Mouse (Mus musculus): ENCODE measurements around the gene Tenm2. TPM values are rescaled to one million over a fixed set of nuclear protein-coding genes. Genes with fewer than 3 reads are reported as not detected.

The Tenm2 gene
- polyA plus RNA-seq, 1 experiment from 2014 or later, result 3.4 TPM

DNA sequence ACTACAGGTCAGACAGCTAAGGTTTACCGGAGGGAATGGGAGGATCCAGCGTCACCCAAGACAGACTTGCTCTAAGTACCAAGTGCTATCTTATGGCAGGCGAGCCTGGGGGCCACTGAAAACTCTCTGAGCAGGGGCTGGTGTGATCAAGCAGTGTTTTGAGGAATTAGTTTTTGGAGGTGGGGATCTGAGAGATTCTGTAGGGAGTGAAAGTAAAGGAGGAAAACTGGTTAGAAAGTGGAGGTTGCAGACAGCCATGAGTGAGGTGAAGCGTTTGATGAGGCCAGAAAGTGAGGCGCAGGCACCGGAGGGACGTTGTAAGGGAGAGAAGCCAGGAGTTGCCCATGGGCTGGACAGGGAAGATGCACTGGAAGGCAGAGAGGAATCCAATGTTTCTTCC, 1063.8 kb downstream of the Tenm2 start:
- Histone ChIP-seq H3K9me3 (ENCODE audit: control insufficient read depth, low read length) (no peaks in the 10 kb centered on the region), H3K4me2 (ENCODE audit: low read depth, low read length) (no peak overlapping the region), H3K27ac (replicated peaks; ENCODE audit: low read depth, low read length) (no peak overlapping the region), H3K27me3 (replicated peaks; ENCODE audit: control insufficient read depth, insufficient read depth, low read length) (no peaks in the 10 kb centered on the region), H3K36me3 (ENCODE audit: control insufficient read depth, insufficient read depth, low read length) (no peaks in the 10 kb centered on the region), H3K4me3 (ENCODE audit: low read depth, low read length) (no peak overlapping the region), H3K9ac (ENCODE audit: low read depth, low read length) (no peak overlapping the region), H3K4me1 (ENCODE audit: control insufficient read depth, insufficient read depth, low read length) (no peaks in the 10 kb centered on the region; the same call in 1 of the 2 replicates)
- 89% methylated on average over 7 of the region's 7 CpGs for WGBS
- no peak for ATAC-seq (ENCODE audit: low read depth)
- no peak for DNase-seq (ENCODE audit: low spot score)

DNA sequence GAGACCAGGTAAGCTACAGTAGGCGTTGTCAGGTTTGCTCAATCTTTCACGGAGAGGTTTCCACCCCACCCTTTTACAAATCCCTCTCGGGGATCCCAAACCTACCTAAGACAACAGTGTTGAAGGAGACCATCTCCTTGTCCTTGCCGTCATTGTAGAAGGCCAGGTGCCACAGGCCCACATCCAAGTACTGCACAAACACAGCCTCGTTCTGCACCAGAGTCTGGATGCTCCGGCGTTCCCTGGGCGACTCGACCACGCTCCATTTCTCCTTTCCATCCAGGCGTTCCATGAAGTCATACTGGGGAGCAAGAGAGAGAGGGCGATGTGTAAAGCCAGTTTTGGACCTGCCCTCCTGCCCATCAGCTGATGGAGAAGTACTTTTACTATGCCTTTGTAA, 1064.5 kb downstream of the Tenm2 start:
- H3K27me3 ChIP-seq (replicated peaks; ENCODE audit: control insufficient read depth, insufficient read depth, low read length), result no peaks in the 10 kb centered on the region
- H3K9ac ChIP-seq (ENCODE audit: low read depth, low read length), result no peak overlapping the region
- ATAC-seq (ENCODE audit: low read depth) (no peak), DNase-seq (ENCODE audit: low spot score) (no peak)
- no peak overlapping the region for H3K4me3 ChIP-seq (ENCODE audit: low read depth, low read length)
- no peaks in the 10 kb centered on the region for H3K36me3 ChIP-seq (ENCODE audit: control insufficient read depth, insufficient read depth, low read length)
- no peaks in the 10 kb centered on the region for H3K9me3 ChIP-seq (ENCODE audit: control insufficient read depth, low read length)
- no peaks in the 10 kb centered on the region; the same call in 1 of the 2 replicates for H3K4me1 ChIP-seq (ENCODE audit: control insufficient read depth, insufficient read depth, low read length)
- no peak overlapping the region for H3K27ac ChIP-seq (replicated peaks; ENCODE audit: low read depth, low read length)
- 91% methylated on average over 12 of the region's 12 CpGs for WGBS
- no peak overlapping the region for H3K4me2 ChIP-seq (ENCODE audit: low read depth, low read length)

DNA sequence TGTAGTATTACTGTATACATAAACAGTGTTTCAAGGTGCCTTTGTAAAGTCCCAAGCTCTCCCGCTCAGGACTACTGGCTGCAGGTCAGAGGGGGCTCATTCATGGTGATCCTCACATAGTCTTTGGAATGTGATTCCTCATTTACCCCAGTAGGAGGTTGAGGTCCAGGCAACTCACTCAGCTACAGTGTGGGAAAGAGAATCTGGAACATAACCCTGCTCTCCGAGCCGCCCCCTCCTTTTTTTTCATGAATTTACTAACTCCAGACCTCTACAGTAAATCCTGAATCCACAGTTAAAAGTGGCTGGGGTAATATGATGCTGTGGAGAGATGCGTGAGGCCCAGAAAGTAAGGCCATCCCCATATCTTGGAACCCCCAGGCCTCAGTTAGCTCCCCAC, 1066.0 kb downstream of the Tenm2 start:
- H3K4me2 ChIP-seq (ENCODE audit: low read depth, low read length), result no peak overlapping the region
- no peak overlapping the region for H3K27ac ChIP-seq (replicated peaks; ENCODE audit: low read depth, low read length)
- no peaks in the 10 kb centered on the region; the same call in 1 of the 2 replicates for H3K4me1 ChIP-seq (ENCODE audit: control insufficient read depth, insufficient read depth, low read length)
- no peak overlapping the region for H3K4me3 ChIP-seq (ENCODE audit: low read depth, low read length)
- H3K9ac ChIP-seq (ENCODE audit: low read depth, low read length), result no peak overlapping the region
- ATAC-seq (ENCODE audit: low read depth) (0 out of 2 replicates have a peak, but pooled peaks have one; percentile 30), DNase-seq (ENCODE audit: low spot score) (no peak)
- H3K9me3 ChIP-seq (ENCODE audit: control insufficient read depth, low read length), result no peaks in the 10 kb centered on the region
- H3K36me3 ChIP-seq (ENCODE audit: control insufficient read depth, insufficient read depth, low read length), result no peaks in the 10 kb centered on the region
- WGBS, result 59% methylated on average over 4 of the region's 4 CpGs
- H3K27me3 ChIP-seq (replicated peaks; ENCODE audit: control insufficient read depth, insufficient read depth, low read length), result no peaks in the 10 kb centered on the region

DNA sequence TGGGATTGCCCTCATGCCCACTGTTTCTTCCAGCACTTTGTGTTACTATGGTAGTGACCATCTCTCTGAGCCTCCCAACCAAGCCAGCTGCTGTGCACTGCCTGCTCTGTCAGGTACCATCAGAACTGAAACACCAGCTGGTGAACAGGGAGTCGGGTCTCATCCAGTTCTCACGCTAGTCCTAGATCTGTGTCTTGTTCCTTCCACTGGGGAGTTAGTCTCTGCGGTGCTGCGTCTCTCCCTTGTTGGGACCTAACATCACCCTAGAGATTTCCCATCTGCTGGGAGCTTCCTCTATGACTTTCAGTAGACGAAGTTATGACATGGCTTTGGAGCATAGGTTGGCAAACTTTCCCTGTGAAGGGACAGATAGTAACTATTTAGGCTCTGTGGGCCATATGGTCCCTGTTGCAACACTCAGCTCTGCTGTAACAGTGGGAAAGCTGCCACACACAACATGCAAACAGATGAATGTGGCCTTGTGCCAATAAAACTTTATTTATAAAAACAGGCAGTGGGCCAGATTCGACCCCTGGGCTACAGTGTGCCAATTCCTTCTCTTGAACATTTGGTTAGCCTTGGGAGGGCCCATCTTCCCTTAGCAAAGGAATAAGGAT, 1066.7 kb downstream of the Tenm2 start:
- Histone ChIP-seq H3K4me1 (ENCODE audit: control insufficient read depth, insufficient read depth, low read length) (no peaks in the 10 kb centered on the region; the same call in 1 of the 2 replicates), H3K9me3 (ENCODE audit: control insufficient read depth, low read length) (no peaks in the 10 kb centered on the region), H3K4me2 (ENCODE audit: low read depth, low read length) (no peak overlapping the region), H3K4me3 (ENCODE audit: low read depth, low read length) (no peak overlapping the region), H3K27ac (replicated peaks; ENCODE audit: low read depth, low read length) (no peak overlapping the region), H3K9ac (ENCODE audit: low read depth, low read length) (no peak overlapping the region), H3K27me3 (replicated peaks; ENCODE audit: control insufficient read depth, insufficient read depth, low read length) (no peaks in the 10 kb centered on the region), H3K36me3 (ENCODE audit: control insufficient read depth, insufficient read depth, low read length) (no peaks in the 10 kb centered on the region)
- DNase-seq (ENCODE audit: low spot score), result peak; percentile 19
- no peak for ATAC-seq (ENCODE audit: low read depth)
- 82% methylated on average over 6 of the region's 6 CpGs for WGBS

DNA sequence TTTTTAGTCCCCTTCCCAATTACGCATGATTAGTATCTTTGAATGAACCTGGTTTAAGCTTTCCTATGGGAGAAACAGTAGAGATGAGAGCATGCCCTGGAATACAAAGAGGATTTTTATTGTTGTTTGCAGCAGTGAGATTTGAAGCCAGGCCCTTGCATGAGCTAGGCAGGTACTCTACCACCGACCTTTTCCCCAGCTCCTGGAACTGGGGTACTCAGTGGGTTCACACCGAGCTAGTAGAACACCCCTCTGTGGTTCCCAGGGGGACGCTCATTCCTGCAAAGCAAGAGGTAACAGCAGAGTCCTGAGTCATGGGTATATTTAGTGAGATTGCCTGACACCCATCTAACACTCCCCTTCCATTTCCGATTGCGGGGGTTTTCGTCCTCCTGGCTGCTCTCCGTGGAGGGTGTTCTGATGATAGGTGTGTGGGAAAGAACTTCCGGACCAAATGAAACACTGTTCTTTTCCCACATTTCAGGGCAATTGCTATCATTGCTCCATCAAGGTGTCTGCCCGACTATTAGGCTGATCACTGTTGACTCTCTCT, 1067.9 kb downstream of the Tenm2 start:
- Histone ChIP-seq H3K9ac (ENCODE audit: low read depth, low read length) (no peak overlapping the region), H3K4me1 (ENCODE audit: control insufficient read depth, insufficient read depth, low read length) (no peaks in the 10 kb centered on the region; the same call in 1 of the 2 replicates), H3K4me3 (ENCODE audit: low read depth, low read length) (no peak overlapping the region), H3K36me3 (ENCODE audit: control insufficient read depth, insufficient read depth, low read length) (no peaks in the 10 kb centered on the region), H3K9me3 (ENCODE audit: control insufficient read depth, low read length) (no peaks in the 10 kb centered on the region), H3K27me3 (replicated peaks; ENCODE audit: control insufficient read depth, insufficient read depth, low read length) (no peaks in the 10 kb centered on the region), H3K27ac (replicated peaks; ENCODE audit: low read depth, low read length) (no peak overlapping the region), H3K4me2 (ENCODE audit: low read depth, low read length) (no peak overlapping the region)
- DNase-seq (ENCODE audit: low spot score) (no peak), ATAC-seq (ENCODE audit: low read depth) (no peak)
- 85% methylated on average over 10 of the region's 10 CpGs for WGBS

DNA sequence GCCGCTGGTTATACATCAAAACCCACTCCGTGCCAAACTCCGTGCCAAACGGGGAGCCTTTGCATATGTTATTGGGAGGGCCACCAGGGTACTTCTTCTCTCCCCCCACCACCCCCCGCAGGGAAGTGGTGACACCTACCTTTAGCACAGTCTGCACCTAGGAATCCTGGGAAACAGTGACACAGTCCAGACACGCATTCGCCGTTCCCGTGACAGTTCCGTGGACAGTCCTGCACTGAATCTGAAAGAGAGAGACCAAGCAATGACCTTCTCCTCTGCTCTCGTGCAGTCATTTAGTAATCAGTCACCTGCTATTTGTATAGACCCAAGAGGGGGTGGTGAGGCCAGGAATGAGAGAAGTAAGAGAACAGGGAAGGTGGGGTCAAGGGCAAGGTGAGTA, 1072.2 kb downstream of the Tenm2 start:
- no peak overlapping the region for H3K4me2 ChIP-seq (ENCODE audit: low read depth, low read length)
- H3K9me3 ChIP-seq (ENCODE audit: control insufficient read depth, low read length), result no peaks in the 10 kb centered on the region
- H3K4me3 ChIP-seq (ENCODE audit: low read depth, low read length), result no peak overlapping the region
- no peaks in the 10 kb centered on the region for H3K27me3 ChIP-seq (replicated peaks; ENCODE audit: control insufficient read depth, insufficient read depth, low read length)
- H3K36me3 ChIP-seq (ENCODE audit: control insufficient read depth, insufficient read depth, low read length), result no peaks in the 10 kb centered on the region
- no peak for ATAC-seq (ENCODE audit: low read depth)
- DNase-seq (ENCODE audit: low spot score), result no peak
- no peaks in the 10 kb centered on the region for H3K4me1 ChIP-seq (ENCODE audit: control insufficient read depth, insufficient read depth, low read length)
- no peak overlapping the region for H3K9ac ChIP-seq (ENCODE audit: low read depth, low read length)
- no peak overlapping the region for H3K27ac ChIP-seq (replicated peaks; ENCODE audit: low read depth, low read length)
- 82% methylated on average over 11 of the region's 11 CpGs for WGBS

DNA sequence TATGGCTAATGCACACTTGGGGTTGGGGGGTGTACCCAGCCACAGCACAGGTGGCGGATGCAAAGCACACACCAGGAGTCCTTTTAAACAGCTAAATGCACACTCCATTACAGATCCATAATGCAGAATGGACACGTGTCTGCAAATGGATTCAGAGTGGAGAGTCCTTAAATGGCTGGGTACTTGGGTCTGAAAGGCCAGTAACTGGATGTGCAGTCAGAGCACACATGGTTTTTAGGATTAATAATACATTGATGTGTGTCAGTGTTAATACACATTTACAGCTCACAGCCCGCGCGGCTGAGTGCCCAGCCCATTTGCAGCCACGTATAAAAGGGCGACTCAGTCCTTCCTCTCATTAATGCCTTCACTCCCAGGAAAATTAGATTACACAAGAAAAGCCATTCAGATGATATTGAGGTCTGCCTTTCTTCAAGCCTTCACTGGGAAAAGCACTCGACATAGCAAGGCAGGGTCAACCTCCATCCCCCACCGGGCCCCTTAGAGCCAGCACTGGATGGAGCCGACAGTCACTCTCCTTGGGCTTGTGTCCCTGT, 1073.9 kb downstream of the Tenm2 start:
- H3K9ac ChIP-seq (ENCODE audit: low read depth, low read length), result no peak overlapping the region
- DNase-seq (ENCODE audit: low spot score) (no peak), ATAC-seq (ENCODE audit: low read depth) (no peak; the same call in 1 of the 2 replicates)
- H3K4me1 ChIP-seq (ENCODE audit: control insufficient read depth, insufficient read depth, low read length), result no peaks in the 10 kb centered on the region
- H3K4me3 ChIP-seq (ENCODE audit: low read depth, low read length), result no peak overlapping the region
- no peak overlapping the region for H3K27ac ChIP-seq (replicated peaks; ENCODE audit: low read depth, low read length)
- no peaks in the 10 kb centered on the region for H3K9me3 ChIP-seq (ENCODE audit: control insufficient read depth, low read length)
- no peaks in the 10 kb centered on the region for H3K27me3 ChIP-seq (replicated peaks; ENCODE audit: control insufficient read depth, insufficient read depth, low read length)
- 77% methylated on average over 10 of the region's 10 CpGs for WGBS
- no peak overlapping the region for H3K4me2 ChIP-seq (ENCODE audit: low read depth, low read length)
- no peaks in the 10 kb centered on the region for H3K36me3 ChIP-seq (ENCODE audit: control insufficient read depth, insufficient read depth, low read length)

DNA sequence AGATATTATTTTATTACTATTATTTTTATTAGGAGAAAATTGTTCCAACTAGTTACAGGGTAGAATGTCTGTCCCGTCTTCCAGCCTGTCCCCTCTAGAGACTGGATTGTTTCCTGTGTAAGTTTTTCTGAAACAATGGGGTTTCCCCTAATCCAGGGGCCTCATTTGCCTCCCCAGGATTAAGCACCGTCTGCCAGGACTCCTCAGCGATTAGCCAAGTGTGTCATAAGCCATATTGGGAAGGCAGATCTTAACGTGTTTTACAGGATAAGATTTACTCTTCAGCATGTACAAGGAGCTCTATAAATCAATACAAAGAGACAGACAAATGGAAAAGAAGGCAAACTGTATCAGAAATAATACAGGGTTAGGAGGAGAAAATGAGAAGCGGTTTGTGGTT, 1082.3 kb downstream of the Tenm2 start:
- H3K9me3 ChIP-seq (ENCODE audit: control insufficient read depth, low read length), result no peaks in the 10 kb centered on the region
- H3K36me3 ChIP-seq (ENCODE audit: control insufficient read depth, insufficient read depth, low read length), result no peaks in the 10 kb centered on the region
- H3K4me2 ChIP-seq (ENCODE audit: low read depth, low read length), result no peak overlapping the region
- no peak overlapping the region for H3K4me3 ChIP-seq (ENCODE audit: low read depth, low read length)
- H3K9ac ChIP-seq (ENCODE audit: low read depth, low read length), result no peak overlapping the region
- DNase-seq (ENCODE audit: low spot score) (no peak), ATAC-seq (ENCODE audit: low read depth) (no peak)
- H3K4me1 ChIP-seq (ENCODE audit: control insufficient read depth, insufficient read depth, low read length), result peaks cover 13% of the 10 kb centered on the region; the same call in 1 of the 2 replicates
- 41% methylated on average over 5 of the region's 5 CpGs for WGBS
- no peak overlapping the region for H3K27ac ChIP-seq (replicated peaks; ENCODE audit: low read depth, low read length)
- no peaks in the 10 kb centered on the region for H3K27me3 ChIP-seq (replicated peaks; ENCODE audit: control insufficient read depth, insufficient read depth, low read length)

DNA sequence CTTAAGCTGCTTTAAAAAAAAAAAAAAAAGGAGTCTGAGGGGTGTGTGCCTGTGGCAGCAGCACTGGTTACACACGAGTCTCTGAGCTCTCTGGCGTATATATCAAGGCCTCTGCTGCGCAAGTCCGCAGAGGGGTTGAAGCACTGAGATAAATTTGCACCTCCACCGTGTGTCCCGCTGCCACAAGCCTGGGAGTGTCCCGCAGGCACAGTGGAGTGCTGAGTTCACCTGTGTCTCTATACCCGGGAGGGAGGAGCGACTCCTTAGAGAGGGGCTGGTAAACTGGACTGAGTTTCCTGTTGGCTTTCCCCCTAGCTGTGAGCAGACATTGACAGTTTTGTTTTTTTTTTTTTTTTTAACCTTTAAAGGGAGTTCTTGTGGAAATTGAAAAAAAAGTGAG, 1082.8 kb downstream of the Tenm2 start:
- 14% methylated on average over 9 of the region's 9 CpGs for WGBS
- no peaks in the 10 kb centered on the region for H3K9me3 ChIP-seq (ENCODE audit: control insufficient read depth, low read length)
- H3K4me1 ChIP-seq (ENCODE audit: control insufficient read depth, insufficient read depth, low read length), result peaks cover 13% of the 10 kb centered on the region; the same call in 1 of the 2 replicates
- H3K4me2 ChIP-seq (ENCODE audit: low read depth, low read length), result peak overlapping the region; percentile 33
- H3K27me3 ChIP-seq (replicated peaks; ENCODE audit: control insufficient read depth, insufficient read depth, low read length), result no peaks in the 10 kb centered on the region
- H3K4me3 ChIP-seq (ENCODE audit: low read depth, low read length), result no peak overlapping the region
- DNase-seq (ENCODE audit: low spot score), result no peak
- no peaks in the 10 kb centered on the region for H3K36me3 ChIP-seq (ENCODE audit: control insufficient read depth, insufficient read depth, low read length)
- no peak overlapping the region for H3K9ac ChIP-seq (ENCODE audit: low read depth, low read length)
- no peak overlapping the region for H3K27ac ChIP-seq (replicated peaks; ENCODE audit: low read depth, low read length)
- ATAC-seq (ENCODE audit: low read depth), result 0 out of 2 replicates have a peak, but pooled peaks have one; percentile 62

All from embryonic facial prominence, embryonic 14.5 days (tissue).